Mouse (Mus musculus): ENCODE measurements around the gene Fam189a2.

- no peak for TF ChIP-seq CTCF (IDR thresholded peaks at IDR 0.05; ENCODE audit: low read depth, low read length)
- TF ChIP-seq GATA2 (IDR thresholded peaks at IDR 0.05; ENCODE audit: borderline replicate concordance, low read depth, low read length): no peak
- no peak for TF ChIP-seq GATA1 (IDR thresholded peaks at IDR 0.05; ENCODE audit: borderline replicate concordance, low read length)
- no peak for TF ChIP-seq POLR2AphosphoS5 (IDR thresholded peaks at IDR 0.05; ENCODE audit: insufficient replicate concordance, low read depth, low read length)
Observed at GRCm38 (mm10) chr19:24022301-24022700, 8.5 kb downstream of the Fam189a2 start.
